Mouse (Mus musculus): ENCODE results near the gene Tsen54. TPM values are rescaled to one million over a fixed set of nuclear protein-coding genes. Genes with fewer than 3 reads are reported as not detected.
"Not testable (repeated sequence)": the region's sequence is repeated elsewhere in the genome, so short reads cannot be mapped to it uniquely, and the experiment has no call there.

The Tsen54 gene
- polyA plus RNA-seq, 1 experiment from 2014 or later = 18.2 TPM

GRCm38 (mm10) chr11:115843141-115843890, 28.8 kb downstream of the Tsen54 start:
- no peak for DNase-seq (ENCODE audit: low spot score)
- Histone ChIP-seq H3K27me3 (replicated peaks; ENCODE audit: insufficient read depth, low read length) (no peaks in the 10 kb centered on the region), H3K27ac (ENCODE audit: low read length) (peak overlapping the region; percentile 84), H3K36me3 (ENCODE audit: insufficient read depth, low read length) (peaks cover 12% of the 10 kb centered on the region), H3K4me2 (replicated peaks; ENCODE audit: low read depth, low read length) (no peak overlapping the region), H3K4me1 (ENCODE audit: insufficient read depth, low read depth, low read length) (peaks cover 25% of the 10 kb centered on the region), H3K9me3 (ENCODE audit: low read length) (no peaks in the 10 kb centered on the region), H3K9ac (replicated peaks; ENCODE audit: low read depth) (no peak overlapping the region), H3K4me3 (ENCODE audit: low read depth, low read length) (no peak overlapping the region)
- TF ChIP-seq EP300 (IDR thresholded peaks at IDR 0.05) (no peak), CTCF (IDR thresholded peaks at IDR 0.05) (no peak)
- 75% methylated on average over 11 of the region's 14 CpGs for WGBS
- no peak for ATAC-seq

DNA sequence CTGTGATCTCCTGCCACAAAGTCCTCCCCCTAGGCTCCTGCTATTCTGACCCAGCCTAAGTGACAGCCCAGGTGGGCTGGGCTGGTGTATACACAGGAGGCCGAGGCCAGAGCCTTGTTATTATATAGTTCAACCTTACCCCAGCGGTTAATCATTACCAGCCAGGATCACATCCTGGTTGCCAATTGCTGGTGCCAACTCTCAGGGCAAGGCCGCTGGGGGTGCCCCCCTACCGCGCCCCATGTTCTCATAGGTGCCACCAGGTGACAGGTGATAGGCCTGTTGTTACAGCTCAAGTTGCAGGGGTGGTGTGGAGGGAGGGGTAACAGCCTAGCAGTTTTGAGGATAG, 29.3 kb downstream of the Tsen54 start:
- H3K27ac ChIP-seq (ENCODE audit: low read length) = peak overlapping the region; percentile 84
- DNase-seq (ENCODE audit: low spot score) = peak; percentile 67
- no peak overlapping the region for H3K9ac ChIP-seq (replicated peaks; ENCODE audit: low read depth)
- H3K9me3 ChIP-seq (ENCODE audit: low read length) = no peaks in the 10 kb centered on the region
- TF ChIP-seq CTCF (IDR thresholded peaks at IDR 0.05) (no peak), EP300 (IDR thresholded peaks at IDR 0.05) (no peak)
- H3K4me2 ChIP-seq (replicated peaks; ENCODE audit: low read depth, low read length) = no peak overlapping the region
- H3K36me3 ChIP-seq (ENCODE audit: insufficient read depth, low read length) = peaks cover 12% of the 10 kb centered on the region
- no peaks in the 10 kb centered on the region for H3K27me3 ChIP-seq (replicated peaks; ENCODE audit: insufficient read depth, low read length)
- no peak overlapping the region for H3K4me3 ChIP-seq (ENCODE audit: low read depth, low read length)
- ATAC-seq = peak; percentile 31
- WGBS = 60% methylated on average over 5 of the region's 5 CpGs
- peaks cover 25% of the 10 kb centered on the region for H3K4me1 ChIP-seq (ENCODE audit: insufficient read depth, low read depth, low read length)

- Histone ChIP-seq H3K4me3 (ENCODE audit: low read depth, low read length) (no peak overlapping the region), H3K27ac (ENCODE audit: low read length) (peak overlapping the region; percentile 68), H3K9ac (replicated peaks; ENCODE audit: low read depth) (no peak overlapping the region), H3K9me3 (ENCODE audit: low read length) (no peaks in the 10 kb centered on the region), H3K27me3 (replicated peaks; ENCODE audit: insufficient read depth, low read length) (no peaks in the 10 kb centered on the region), H3K36me3 (ENCODE audit: insufficient read depth, low read length) (peaks cover 12% of the 10 kb centered on the region), H3K4me2 (replicated peaks; ENCODE audit: low read depth, low read length) (no peak overlapping the region), H3K4me1 (ENCODE audit: insufficient read depth, low read depth, low read length) (peaks cover 23% of the 10 kb centered on the region)
- no peak for TF ChIP-seq EP300 (IDR thresholded peaks at IDR 0.05)
- no peak for TF ChIP-seq CTCF (IDR thresholded peaks at IDR 0.05)
- WGBS = 57% methylated on average over 8 of the region's 8 CpGs
- DNase-seq (ENCODE audit: low spot score) = no peak
- ATAC-seq = no peak
Observed at GRCm38 (mm10) chr11:115844240-115844639, 29.7 kb downstream of the Tsen54 start.

DNA sequence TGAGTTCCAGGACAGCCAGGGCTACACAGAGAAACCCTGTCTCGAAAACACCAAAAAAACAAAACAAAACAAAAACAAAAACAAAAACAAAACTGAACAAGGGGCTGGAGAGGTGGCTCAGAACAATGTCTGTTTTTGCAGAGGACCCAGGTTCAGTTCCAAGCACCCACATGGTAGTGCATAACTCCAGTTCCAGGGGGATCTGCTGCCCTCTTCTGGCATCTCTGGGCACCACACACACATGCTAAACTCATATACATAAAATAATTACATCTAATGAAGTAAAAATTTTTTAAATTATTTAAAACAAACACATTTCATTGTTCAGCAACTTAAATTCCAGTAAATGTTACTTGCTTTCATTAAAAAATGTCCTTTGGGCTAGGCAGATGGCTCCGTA, 31.3 kb downstream of the Tsen54 start:
- 0 out of 2 replicates have a peak, but pooled peaks have one; percentile 25 for TF ChIP-seq CTCF (IDR thresholded peaks at IDR 0.05)
- TF ChIP-seq EP300 (IDR thresholded peaks at IDR 0.05) = no peak
- Histone ChIP-seq H3K27me3 (replicated peaks; ENCODE audit: insufficient read depth, low read length) (no peaks in the 10 kb centered on the region), H3K4me3 (ENCODE audit: low read depth, low read length) (no peak overlapping the region), H3K9ac (replicated peaks; ENCODE audit: low read depth) (no peak overlapping the region), H3K9me3 (ENCODE audit: low read length) (no peaks in the 10 kb centered on the region), H3K4me2 (replicated peaks; ENCODE audit: low read depth, low read length) (no peak overlapping the region), H3K4me1 (ENCODE audit: insufficient read depth, low read depth, low read length) (peaks cover 13% of the 10 kb centered on the region), H3K36me3 (ENCODE audit: insufficient read depth, low read length) (peaks cover 12% of the 10 kb centered on the region), H3K27ac (ENCODE audit: low read length) (no peak overlapping the region)
- ATAC-seq (no peak), DNase-seq (ENCODE audit: low spot score) (no peak)
- 96% methylated on average over 2 of the region's 2 CpGs for WGBS

DNA sequence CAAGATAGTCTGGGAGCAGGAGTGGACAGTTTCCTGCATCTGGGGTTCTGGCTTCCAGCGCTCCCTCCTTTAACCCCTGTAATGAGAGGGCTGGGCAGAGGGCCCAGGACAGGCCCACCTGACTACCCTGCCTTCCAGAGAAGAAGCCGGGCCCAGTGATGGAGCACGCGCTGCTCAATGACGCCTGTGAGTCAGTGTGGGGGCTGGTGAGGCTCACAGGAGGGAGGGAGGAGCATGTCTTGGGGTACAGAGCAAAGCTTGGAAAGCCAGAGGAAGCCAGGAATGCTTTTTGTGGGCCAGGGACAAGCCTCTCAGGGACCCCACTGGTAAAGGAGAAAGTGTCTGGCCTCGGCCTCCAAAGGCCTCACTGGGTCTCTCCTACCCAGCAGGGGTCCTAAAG, 40.1 kb downstream of the Tsen54 start:
- 75% methylated on average over 6 of the region's 6 CpGs for WGBS
- H3K4me3 ChIP-seq (ENCODE audit: low read depth, low read length) = no peak overlapping the region
- H3K9me3 ChIP-seq (ENCODE audit: low read length) = no peaks in the 10 kb centered on the region
- no peak for DNase-seq (ENCODE audit: low spot score)
- TF ChIP-seq EP300 (IDR thresholded peaks at IDR 0.05) (no peak), CTCF (IDR thresholded peaks at IDR 0.05) (no peak)
- H3K27me3 ChIP-seq (replicated peaks; ENCODE audit: insufficient read depth, low read length) = peaks cover 16% of the 10 kb centered on the region
- no peak overlapping the region for H3K9ac ChIP-seq (replicated peaks; ENCODE audit: low read depth)
- peaks cover 17% of the 10 kb centered on the region; the same call in 1 of the 2 replicates for H3K36me3 ChIP-seq (ENCODE audit: insufficient read depth, low read length)
- no peak overlapping the region for H3K27ac ChIP-seq (ENCODE audit: low read length)
- no peak for ATAC-seq
- H3K4me2 ChIP-seq (replicated peaks; ENCODE audit: low read depth, low read length) = no peak overlapping the region
- H3K4me1 ChIP-seq (ENCODE audit: insufficient read depth, low read depth, low read length) = no peaks in the 10 kb centered on the region

DNA sequence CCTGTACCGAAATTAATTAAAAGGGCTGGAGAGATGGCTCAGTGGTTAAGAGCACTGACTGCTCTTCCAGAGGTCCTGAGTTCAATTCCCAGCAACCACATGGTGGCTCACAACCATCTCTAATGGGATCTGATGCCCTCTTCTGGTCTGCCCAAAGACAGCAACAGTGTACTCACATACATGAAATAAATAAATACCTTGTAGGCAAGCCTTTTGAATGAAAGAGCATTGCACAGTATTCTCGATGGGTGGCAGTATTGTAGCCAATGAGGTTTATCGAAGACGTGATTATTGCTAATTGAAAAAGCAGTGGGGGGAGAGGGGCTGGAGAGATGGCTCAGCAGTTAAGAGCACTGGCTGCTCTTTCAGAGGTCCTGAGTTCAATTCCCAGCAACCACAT, 42.6 kb downstream of the Tsen54 start:
- 89% methylated on average over 4 of the region's 4 CpGs for WGBS
- TF ChIP-seq CTCF (IDR thresholded peaks at IDR 0.05) = peak; percentile 9; the same call in 1 of the 2 replicates
- not testable (repeated sequence) for DNase-seq (ENCODE audit: low spot score); ATAC-seq; H3K36me3 ChIP-seq (ENCODE audit: insufficient read depth, low read length); H3K9me3 ChIP-seq (ENCODE audit: low read length); H3K4me2 ChIP-seq (replicated peaks; ENCODE audit: low read depth, low read length); H3K9ac ChIP-seq (replicated peaks; ENCODE audit: low read depth); H3K4me3 ChIP-seq (ENCODE audit: low read depth, low read length); H3K27ac ChIP-seq (ENCODE audit: low read length); H3K4me1 ChIP-seq (ENCODE audit: insufficient read depth, low read depth, low read length)
- peaks cover 22% of the 10 kb centered on the region for H3K27me3 ChIP-seq (replicated peaks; ENCODE audit: insufficient read depth, low read length)

Measured in lung, postnatal 0 days (tissue).